Mouse (Mus musculus) testis, postnatal 14 days (tissue): ENCODE results near the gene Wdr92.
A peak's percentile ranks its signal among the peaks of the same experiment; 100 is the strongest.
"Not testable (repeated sequence)": the region's sequence is repeated elsewhere in the genome, so short reads cannot be mapped to it uniquely, and the experiment has no call there.

ENCODE experiments used
- DNase-seq: peaks from one replicate; pipeline ENCODE4 v3.0.0; 2021; ENCODE audit warnings: low spot score

Gene Wdr92

DNA sequence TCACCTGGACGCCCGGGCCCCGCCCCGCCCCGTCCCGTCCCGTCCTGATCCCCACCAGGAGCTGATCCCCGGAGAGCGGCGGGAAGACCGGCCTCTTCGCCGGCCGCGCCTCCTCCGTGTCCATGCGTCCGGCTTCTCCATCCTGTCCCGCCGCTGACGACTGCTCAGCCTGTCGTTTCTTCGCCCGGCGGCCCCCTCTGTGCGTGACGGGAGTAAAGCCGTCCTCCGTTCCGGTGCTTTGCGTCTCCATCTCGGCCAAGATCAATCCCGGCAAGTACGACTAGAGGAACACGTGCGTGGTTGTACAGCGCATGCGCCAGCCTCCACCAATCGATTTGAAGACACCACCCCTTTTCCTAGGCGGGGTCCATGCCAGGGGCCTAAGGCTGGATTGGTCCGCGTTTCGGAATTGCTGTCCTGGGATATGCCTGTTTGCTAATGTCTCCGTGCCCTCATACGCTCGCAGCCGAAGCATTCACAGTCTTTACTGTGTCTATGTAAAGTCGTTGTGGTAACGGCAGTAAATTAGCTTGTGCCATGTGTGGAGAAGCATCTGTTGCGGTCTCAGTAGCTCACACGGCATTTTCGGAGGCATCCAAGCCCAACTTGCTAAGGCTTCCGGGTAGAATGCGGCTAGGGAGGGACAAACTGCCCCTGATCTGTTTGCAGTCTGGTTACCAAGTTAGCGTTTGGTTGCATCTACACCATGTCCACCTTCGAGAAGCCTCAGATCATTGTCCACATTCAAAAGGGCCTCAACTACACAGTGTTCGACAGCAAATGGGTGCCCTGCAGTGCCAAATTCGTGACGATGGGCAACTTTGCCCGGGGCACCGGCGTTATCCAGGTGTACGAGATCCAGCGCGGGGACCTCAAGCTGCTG is 29.6 kb downstream of the Wdr92 start, which contains the start of gene Pno1:
Pno1 (minus strand) TSS at position 311 of the 883 bp plus-strand sequence.
- peak; percentile 98 for DNase-seq

GRCm38 (mm10) chr11:17212141-17212495 is 30.2 kb downstream of the Wdr92 start:
- DNase-seq: no peak

DNA sequence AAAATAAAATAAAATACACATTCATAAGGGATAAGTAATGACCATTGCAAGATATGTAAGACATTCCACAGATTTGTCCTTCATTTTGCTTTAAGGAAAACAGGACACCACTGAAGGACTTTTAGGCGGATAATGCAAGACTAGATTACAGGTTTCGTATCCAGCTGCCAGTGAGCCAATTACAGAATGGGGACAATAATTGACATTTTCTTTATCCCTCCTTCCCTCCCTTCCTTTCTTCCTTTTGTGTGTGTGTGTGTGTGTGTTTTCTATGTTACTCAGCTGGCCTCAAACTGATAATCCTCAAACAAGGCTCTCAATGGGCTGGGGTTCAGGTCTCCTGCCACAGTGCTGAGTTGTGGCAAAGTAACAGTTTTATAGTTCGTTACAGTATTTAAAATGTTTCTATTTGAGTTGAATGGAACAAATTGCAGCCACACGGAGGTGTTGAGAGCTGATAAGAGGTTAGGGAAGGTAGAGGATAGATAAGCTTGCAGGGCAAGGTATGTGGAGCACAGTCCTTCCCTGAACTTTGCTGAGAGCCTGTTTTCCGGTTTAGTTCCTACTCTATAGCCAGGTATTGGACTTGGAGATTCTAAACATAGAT is 31.1 kb downstream of the Wdr92 start:
- peak; percentile 22 for DNase-seq

DNA sequence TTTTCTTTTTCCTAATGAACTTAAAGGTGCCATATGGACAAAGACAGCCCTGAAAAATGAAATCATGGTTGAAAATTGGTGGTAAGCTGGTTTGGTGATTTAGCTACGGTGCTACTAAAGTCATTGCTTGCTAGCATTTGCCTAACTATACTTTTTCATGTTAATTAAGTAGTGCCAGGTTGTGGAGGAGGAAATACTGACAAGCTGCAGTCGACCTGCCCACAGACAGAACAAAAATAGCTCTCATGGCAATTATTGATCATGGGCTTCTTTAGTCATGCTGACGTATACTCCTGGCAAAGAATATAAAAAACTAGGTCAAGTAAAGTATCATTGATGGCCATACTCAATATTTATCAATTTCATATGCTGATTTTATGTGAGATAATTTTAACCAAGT is 33.6 kb downstream of the Wdr92 start:
- DNase-seq: no peak

DNA sequence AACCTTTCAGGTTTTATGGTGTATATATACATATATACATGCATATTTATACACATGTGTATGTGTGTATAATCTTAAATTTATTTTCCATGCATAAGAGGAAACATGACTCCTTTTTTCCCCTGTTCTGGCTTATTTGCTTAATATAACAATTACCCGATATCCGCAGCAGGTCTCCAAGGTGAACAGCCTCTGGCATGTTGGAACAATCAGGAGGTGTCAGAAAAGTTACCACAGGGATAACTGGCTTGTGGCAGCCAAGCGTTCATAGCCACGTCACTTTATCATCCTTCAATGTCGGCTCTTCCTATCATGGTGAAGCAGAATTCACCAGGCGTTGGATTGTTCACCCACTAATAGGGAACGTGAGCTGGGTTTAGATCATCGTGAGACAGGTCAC is 39.2 kb downstream of the Wdr92 start:
- no peak for DNase-seq

- no peak for DNase-seq
Measured at GRCm38 (mm10) chr11:17232792-17233191, 50.9 kb downstream of the Wdr92 start.

DNA sequence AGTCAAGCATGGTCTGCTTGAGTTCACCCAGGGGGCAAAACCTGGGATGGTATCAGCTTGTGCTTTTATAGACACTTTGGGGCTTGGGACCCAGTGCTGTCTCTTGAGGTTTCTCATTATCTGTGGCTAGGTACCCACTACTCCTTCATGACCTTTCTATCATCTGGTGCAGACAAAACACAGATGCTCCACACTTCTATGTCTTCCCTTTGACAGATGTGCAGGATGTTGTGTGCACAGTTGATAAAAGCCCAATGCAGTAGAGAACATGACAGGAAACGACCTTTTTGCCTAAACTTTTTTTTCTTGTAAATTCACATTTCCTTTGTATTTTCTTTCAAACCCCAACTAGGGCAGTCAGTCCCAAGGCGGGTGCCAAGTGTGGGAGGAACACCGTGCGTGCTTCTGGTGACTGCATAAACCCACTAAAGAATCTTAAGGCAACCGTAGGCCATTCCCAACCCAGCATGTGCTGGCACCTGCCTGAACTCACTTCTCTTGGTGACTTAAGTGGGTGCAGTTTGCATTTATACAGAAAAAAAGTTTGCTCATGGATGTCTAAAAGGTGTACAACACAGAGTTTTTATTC is 54.6 kb downstream of the Wdr92 start:
- no peak for DNase-seq

- not testable (repeated sequence) for DNase-seq
Measured at GRCm38 (mm10) chr11:17238598-17238997, 56.7 kb downstream of the Wdr92 start.

DNA sequence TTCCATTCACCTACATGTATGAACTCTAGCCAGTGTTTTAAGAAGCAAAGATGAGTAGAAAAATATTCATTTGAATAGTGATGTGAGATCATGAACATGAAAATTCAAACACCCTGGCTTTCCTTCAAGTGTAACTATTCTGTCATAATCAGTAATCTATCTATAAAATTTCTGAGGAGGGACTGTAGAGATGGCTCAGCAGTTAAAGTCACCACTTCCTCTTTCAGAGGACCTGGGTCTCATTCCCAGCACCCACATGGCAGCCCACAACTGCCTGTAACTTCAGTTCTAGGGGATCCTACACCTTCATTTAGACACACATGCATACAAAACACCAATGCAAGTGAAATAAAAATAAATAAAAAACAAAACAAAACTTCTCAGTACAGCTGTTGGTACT is 66.8 kb downstream of the Wdr92 start:
- no peak for DNase-seq

- peak; percentile 9 for DNase-seq
Measured at GRCm38 (mm10) chr11:17256813-17257365, 75.0 kb downstream of the Wdr92 start.

DNA sequence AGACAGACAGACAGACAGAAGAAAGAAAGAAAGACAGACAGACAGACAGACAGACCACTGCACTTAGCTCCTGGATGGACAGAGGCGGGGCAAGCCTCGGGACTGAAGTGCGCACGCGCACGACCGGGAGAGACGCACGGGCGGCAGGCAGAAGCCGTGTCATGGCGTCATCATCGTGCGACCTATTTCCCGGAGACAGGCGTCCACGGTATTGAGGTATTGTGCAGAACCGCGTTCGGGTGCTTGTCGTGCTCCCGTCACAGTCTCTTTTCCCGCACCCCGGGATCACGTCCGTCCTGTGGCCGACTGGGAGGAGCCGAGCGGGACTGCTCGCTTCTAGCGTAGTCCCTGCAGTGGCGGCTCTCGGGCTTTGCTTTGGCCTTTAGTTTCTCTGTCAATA is 75.5 kb downstream of the Wdr92 start, which contains the start of gene C1d:
C1d (plus strand) TSS at position 137 of the 400 bp plus-strand sequence.
- DNase-seq: peak; percentile 96

DNA sequence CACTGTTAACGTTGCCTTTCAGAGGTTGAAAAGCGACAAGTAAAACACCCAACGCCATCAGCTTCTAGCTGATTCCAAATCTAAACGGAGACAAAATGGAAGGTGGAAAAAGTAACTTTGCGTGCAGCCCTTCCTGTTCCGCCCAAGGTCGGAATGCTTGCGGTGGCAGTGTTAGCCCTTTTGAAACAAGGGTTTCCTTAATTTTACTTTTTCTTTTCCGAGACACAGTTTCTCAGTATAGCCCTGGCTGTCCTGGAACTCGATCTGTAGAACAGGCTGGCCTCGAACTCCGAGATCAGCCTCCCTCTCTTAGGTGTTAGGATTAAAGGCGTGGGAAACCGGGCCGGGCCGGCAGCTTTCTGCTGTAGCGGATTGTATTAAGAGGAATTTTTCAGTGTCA is 76.0 kb downstream of the Wdr92 start:
- peak; percentile 25 for DNase-seq

DNA sequence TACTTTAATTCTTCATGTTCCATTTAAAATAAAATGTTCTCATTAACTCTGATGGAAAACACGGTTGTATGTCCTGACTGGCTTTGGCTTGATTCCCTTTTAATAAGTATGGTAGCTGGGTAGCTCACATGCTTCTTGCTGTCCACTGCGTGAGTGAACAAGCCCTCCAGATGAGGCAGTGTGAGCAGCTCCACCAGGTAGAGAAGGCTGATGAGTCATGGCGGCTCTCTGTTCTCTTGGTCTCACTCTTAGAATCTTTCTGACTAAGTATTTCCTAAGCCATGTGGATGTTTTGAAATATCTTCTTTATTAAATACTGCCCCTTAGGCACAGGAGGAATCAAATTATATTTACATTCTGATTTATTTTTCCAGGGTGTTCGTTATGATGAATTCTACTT is 85.3 kb downstream of the Wdr92 start:
- DNase-seq: no peak

- DNase-seq: no peak
Measured at GRCm38 (mm10) chr11:17268801-17269200, 86.9 kb downstream of the Wdr92 start.

DNA sequence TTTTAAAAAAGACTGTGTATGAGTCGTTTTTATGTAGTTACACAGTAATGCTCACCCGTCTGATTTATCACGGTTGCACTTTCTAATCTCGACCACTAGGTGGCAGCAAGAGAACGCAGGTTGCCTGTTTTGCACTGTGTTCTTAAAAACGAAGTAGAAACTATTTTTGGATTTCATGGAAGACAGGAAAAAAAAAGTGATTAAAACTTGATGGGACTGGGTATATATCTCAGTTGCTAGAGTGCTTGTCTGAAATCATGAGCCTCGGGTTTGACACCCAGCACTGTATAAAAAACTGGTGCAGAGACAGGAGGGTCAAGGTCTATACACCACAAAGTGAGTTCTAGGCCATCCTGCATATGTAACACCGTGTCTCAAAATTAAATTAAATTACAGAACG is 98.1 kb downstream of the Wdr92 start:
- no peak for DNase-seq
